Mouse (Mus musculus): ENCODE measurements at regions not wholly inside any gene's neighbourhood (a gene's known extent, or its start where the extent isn't known, plus 50 kb on each side); places are given as distances from the start of the nearest gene placed in this dataset.

DNA sequence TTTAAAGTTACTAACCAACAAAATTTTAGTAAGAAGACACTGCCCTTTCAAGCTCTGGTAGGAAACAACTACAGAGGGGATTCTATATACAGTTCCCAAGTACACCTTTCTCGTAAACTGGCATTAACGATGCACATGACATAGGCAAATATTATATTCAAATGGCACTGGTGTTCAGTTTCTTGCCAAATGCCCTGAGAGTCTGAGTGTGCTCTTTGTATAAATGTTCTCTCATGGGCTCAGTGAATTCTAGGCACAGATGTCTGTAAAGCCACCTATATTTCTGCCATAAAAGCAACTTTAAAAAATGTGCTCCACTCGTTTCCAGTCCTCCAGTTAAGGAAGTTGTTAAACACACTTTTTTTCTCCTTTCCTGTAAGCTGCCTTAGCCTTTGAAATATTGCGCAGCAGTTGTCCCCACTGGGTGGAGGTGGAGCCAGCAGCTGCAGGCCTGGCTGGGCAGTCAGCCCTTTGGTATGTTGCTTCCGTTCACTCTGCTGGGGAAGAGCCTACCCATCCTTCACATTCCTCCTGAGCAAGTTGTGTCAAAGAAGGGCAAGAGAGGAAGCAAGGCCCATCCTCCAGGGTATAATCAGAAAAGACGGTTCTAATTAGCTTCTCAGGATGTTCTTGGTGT lies 347.4 kb upstream of the Actbl2 start:
- H3K4me1 ChIP-seq (replicated peaks): peaks cover 10% of the 10 kb centered on the region; the same call in 1 of the 2 replicates
- ATAC-seq: peak; percentile 75
- no peaks in the 10 kb centered on the region for H3K36me3 ChIP-seq
- no peak overlapping the region for H3K4me3 ChIP-seq (replicated peaks)
- H3K9ac ChIP-seq: no peak overlapping the region
- no peaks in the 10 kb centered on the region for H3K9me3 ChIP-seq
- 34% methylated on average over 6 of the region's 6 CpGs for WGBS
- H3K4me2 ChIP-seq (replicated peaks): no peak overlapping the region
- H3K27me3 ChIP-seq (replicated peaks): no peaks in the 10 kb centered on the region
- H3K27ac ChIP-seq: no peak overlapping the region

DNA sequence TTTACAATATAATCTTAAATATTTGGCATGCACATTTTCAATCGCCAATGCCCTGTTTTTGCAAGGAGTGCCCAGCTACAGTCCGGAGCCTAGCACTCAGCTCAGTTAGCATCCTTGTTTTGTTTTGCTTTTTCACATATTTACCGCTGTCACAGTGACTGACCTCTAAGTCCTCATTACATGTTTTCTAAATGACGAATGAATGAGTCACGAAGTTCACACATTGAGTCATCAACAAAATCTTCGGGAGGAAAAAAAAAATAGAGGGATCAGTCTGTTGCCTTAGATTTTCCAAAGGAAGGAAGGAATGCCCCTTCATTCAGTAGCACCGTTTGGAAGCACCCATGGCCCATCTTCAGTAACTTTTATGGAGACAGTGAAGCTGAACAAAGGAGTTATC lies 342.9 kb upstream of the Actbl2 start:
- no peak overlapping the region for H3K4me3 ChIP-seq (replicated peaks)
- peaks cover 7% of the 10 kb centered on the region; the same call in 1 of the 2 replicates for H3K4me1 ChIP-seq (replicated peaks)
- no peaks in the 10 kb centered on the region for H3K36me3 ChIP-seq
- no peak overlapping the region for H3K27ac ChIP-seq
- ATAC-seq: no peak
- no peaks in the 10 kb centered on the region for H3K9me3 ChIP-seq
- H3K4me2 ChIP-seq (replicated peaks): no peak overlapping the region
- H3K9ac ChIP-seq: no peak overlapping the region
- H3K27me3 ChIP-seq (replicated peaks): no peaks in the 10 kb centered on the region
- 79% methylated on average over 7 of the region's 7 CpGs for WGBS

DNA sequence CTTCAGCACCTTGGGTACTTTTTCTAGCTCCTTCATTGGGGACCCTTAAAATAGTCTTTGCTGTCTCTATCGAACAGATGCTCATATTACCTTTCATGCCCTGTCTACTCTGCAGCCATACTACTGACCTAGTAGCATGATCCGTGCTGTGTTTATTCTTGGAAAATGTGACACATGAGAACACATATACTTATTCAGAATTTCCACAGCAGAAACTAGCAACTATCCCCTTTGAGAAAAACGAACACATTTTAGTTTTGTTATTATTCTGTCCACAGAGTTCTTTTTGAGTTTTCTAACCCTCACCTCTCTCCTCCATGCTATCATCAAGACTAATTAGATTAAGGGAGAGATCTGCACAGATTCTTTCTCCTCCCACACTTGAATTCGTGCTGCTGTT lies 341.6 kb upstream of the Actbl2 start:
- 82% methylated on average over 4 of the region's 4 CpGs for WGBS

DNA sequence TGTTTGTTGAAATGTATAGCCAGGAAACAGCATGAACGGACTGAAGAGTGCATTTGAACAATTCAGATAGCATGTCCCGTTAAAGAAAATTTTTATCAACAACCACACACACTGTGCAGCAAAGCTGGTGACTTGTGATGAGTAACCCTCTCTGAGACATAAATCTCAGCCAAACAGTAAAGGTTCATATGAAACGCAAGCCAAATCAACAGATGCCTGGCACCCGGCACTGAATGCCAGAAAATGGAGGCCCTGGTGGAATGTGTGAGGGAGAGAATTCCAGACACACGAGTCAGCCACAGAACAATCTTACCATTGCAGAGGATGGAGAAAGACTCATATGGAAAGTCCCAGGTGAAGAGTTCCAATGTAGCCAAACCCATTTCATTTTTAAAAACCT lies 341.1 kb upstream of the Actbl2 start:
- Histone ChIP-seq H3K4me1 (replicated peaks) (no peaks in the 10 kb centered on the region), H3K27me3 (replicated peaks) (no peaks in the 10 kb centered on the region), H3K4me2 (replicated peaks) (no peak overlapping the region), H3K4me3 (replicated peaks) (no peak overlapping the region), H3K27ac (no peak overlapping the region), H3K36me3 (no peaks in the 10 kb centered on the region), H3K9ac (no peak overlapping the region), H3K9me3 (no peaks in the 10 kb centered on the region)
- WGBS: 66% methylated on average over 5 of the region's 5 CpGs
- ATAC-seq: no peak

More for the DNA sequence above, 341.6 kb upstream of the Actbl2 start:
- no peak overlapping the region for H3K4me2 ChIP-seq (replicated peaks)
- no peaks in the 10 kb centered on the region for H3K9me3 ChIP-seq
- no peaks in the 10 kb centered on the region for H3K4me1 ChIP-seq (replicated peaks)
- H3K27me3 ChIP-seq (replicated peaks): no peaks in the 10 kb centered on the region
- no peak overlapping the region for H3K4me3 ChIP-seq (replicated peaks)
- H3K9ac ChIP-seq: no peak overlapping the region
- no peak for ATAC-seq
- no peak overlapping the region for H3K27ac ChIP-seq
- no peaks in the 10 kb centered on the region for H3K36me3 ChIP-seq

DNA sequence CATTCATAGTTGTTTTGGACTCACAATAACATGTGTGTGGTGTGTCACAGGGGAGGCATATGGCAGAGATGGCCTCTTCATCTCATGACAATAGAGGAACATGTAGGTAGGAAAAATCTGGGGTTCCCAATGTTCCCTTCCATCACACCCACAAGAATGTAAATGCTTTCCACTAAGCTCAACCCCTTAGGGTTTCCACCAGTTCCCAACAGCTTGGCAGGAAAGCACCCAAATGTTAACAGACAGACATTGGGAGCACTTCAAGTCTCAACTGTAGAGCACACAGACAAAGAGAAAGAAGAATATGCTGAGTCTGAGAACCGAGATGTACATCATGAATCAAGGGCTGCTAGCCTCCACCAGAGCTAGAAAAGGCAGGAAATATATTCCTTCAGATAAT lies 339.7 kb upstream of the Actbl2 start:
- Histone ChIP-seq H3K4me3 (replicated peaks) (no peak overlapping the region), H3K27me3 (replicated peaks) (no peaks in the 10 kb centered on the region), H3K4me1 (replicated peaks) (no peaks in the 10 kb centered on the region), H3K36me3 (no peaks in the 10 kb centered on the region), H3K9me3 (no peaks in the 10 kb centered on the region), H3K9ac (no peak overlapping the region), H3K27ac (no peak overlapping the region), H3K4me2 (replicated peaks) (no peak overlapping the region)
- no peak for ATAC-seq
- 81% methylated on average over 1 of the region's 1 CpGs for WGBS

DNA sequence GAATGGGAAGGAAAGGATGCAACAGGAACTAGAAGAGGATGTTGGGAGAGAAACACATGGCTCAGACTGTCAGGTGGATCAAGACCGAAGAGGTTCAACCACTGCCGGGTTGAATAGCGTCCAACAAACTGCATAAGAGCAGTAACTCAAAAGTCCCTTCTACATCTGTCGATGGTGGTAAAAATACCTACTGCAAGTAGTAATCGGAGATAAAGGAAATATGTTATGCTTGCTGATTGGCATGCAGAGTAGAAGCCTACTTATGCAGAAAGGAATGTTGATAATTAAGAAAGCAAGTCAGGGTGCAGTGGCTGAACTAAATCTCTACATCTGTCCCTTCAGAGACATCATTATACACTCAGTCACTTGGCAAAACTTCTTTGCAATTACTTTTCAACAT lies 330.9 kb upstream of the Actbl2 start:
- Histone ChIP-seq H3K27ac (no peak overlapping the region), H3K4me3 (replicated peaks) (no peak overlapping the region), H3K9ac (no peak overlapping the region), H3K36me3 (no peaks in the 10 kb centered on the region), H3K27me3 (replicated peaks) (no peaks in the 10 kb centered on the region), H3K9me3 (no peaks in the 10 kb centered on the region), H3K4me2 (replicated peaks) (no peak overlapping the region), H3K4me1 (replicated peaks) (no peaks in the 10 kb centered on the region)
- ATAC-seq: no peak
- 89% methylated on average over 5 of the region's 5 CpGs for WGBS

DNA sequence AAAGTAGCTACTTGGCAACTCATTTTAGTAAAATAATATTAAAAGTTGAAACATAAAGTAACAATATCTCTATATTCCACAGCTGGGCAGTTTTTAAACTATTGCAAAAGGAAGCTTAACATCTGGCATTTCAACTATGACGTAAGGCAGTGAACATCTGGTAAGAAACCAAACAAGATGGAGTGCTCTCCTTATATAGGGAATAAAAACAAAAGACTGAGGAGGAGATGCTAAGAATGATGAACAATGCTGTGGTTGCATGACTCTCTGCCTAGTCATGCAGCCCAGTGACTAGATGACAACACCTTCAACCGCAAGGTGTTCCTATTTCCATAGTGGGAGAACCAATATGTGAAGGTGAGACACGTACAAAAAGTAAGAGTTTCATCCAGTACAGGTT lies 329.9 kb upstream of the Actbl2 start:
- no peak overlapping the region for H3K9ac ChIP-seq
- no peak overlapping the region for H3K4me3 ChIP-seq (replicated peaks)
- no peak overlapping the region for H3K4me2 ChIP-seq (replicated peaks)
- no peak for ATAC-seq
- no peaks in the 10 kb centered on the region for H3K27me3 ChIP-seq (replicated peaks)
- H3K27ac ChIP-seq: no peak overlapping the region
- H3K4me1 ChIP-seq (replicated peaks): no peaks in the 10 kb centered on the region
- H3K9me3 ChIP-seq: no peaks in the 10 kb centered on the region
- 82% methylated on average over 3 of the region's 3 CpGs for WGBS
- no peaks in the 10 kb centered on the region for H3K36me3 ChIP-seq

DNA sequence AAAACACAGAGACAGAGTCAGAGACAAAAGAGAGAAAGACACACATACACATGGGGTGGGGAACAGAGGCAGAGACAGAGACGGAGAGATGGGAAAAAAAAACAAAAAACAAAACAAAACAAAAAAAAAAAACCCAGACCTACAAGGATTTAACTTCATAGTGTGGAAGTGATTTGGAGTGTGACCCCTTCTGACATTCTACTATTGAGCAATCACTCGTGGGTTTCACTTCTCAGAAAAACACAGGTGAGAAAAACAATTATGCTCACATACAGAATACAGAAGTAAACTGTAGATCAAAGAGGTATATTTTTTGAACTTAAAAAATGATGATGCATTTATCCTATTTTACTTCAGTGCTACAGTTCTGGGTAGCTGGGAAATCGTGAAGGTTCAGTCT lies 326.7 kb upstream of the Actbl2 start:
- Histone ChIP-seq H3K4me2 (replicated peaks) (no peak overlapping the region), H3K9ac (no peak overlapping the region), H3K27me3 (replicated peaks) (no peaks in the 10 kb centered on the region), H3K36me3 (no peaks in the 10 kb centered on the region), H3K27ac (no peak overlapping the region), H3K9me3 (no peaks in the 10 kb centered on the region), H3K4me1 (replicated peaks) (no peaks in the 10 kb centered on the region), H3K4me3 (replicated peaks) (no peak overlapping the region)
- ATAC-seq: no peak
- WGBS: 75% methylated on average over 3 of the region's 3 CpGs

DNA sequence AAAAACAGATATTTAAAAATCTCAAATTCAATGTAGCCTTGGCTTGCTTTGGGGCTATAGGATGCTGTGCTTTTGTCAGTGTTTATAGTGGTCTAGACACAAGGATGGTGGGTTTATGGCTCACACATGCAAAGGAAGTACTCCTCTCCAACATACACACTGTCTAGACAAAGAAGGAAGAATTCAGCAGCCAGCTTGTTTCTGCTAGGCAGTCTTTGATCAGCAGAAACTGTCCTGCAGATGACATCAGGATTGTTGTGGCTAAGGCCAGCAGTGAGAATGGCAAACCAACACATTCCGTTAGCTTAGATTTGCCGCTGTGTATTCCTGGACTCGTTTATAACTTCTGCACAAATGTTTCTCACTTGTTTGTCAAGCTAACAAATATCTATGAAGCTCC lies 325.9 kb upstream of the Actbl2 start:
- ATAC-seq: no peak
- Histone ChIP-seq H3K27ac (no peak overlapping the region), H3K4me1 (replicated peaks) (no peaks in the 10 kb centered on the region), H3K27me3 (replicated peaks) (no peaks in the 10 kb centered on the region), H3K4me3 (replicated peaks) (no peak overlapping the region), H3K4me2 (replicated peaks) (no peak overlapping the region), H3K36me3 (no peaks in the 10 kb centered on the region), H3K9ac (no peak overlapping the region), H3K9me3 (no peaks in the 10 kb centered on the region)
- 67% methylated on average over 3 of the region's 3 CpGs for WGBS

DNA sequence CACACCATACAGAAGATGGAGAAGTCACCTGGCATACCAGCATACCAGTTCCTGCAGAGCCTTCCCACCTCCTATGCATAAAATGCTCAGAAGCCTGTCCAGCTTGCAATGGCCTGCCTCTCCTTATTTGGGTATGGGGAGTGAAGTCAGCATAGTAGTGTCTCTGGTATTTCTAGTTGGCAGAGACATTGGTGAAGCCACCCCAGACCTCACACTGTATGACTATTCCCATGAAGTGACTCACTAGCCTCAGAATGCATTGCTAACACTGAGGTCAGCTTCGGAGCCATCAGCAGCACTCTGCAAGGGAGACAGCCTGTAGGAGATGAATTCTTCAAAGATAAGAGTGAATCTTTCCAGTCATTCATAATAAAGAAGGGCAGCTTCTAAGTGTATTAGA lies 325.2 kb upstream of the Actbl2 start:
- Histone ChIP-seq H3K4me3 (replicated peaks) (no peak overlapping the region), H3K36me3 (no peaks in the 10 kb centered on the region), H3K4me2 (replicated peaks) (no peak overlapping the region), H3K9ac (no peak overlapping the region), H3K9me3 (no peaks in the 10 kb centered on the region), H3K27ac (no peak overlapping the region), H3K27me3 (replicated peaks) (no peaks in the 10 kb centered on the region), H3K4me1 (replicated peaks) (no peaks in the 10 kb centered on the region)
- 76% methylated on average over 1 of the region's 1 CpGs for WGBS
- ATAC-seq: no peak

DNA sequence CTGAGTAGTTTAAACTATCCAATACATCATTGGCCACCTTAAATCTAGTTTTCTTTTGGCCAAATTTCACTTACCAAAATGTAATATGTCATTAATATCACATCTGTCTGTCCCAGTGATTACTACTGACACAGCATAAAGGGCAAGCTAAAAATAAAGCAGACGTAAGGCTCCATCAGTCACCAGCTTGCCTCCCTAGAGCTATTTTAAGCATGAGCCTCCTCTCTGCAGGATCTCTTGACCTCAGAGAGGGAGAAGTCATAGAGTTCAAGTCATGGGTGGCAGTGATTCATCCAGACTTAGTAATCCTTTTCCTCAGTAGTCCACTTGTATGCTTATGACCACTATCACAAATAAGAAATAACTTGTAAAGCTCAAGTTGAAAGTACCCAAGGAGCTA lies 313.2 kb upstream of the Actbl2 start:
- H3K9me3 ChIP-seq: no peaks in the 10 kb centered on the region
- H3K27me3 ChIP-seq (replicated peaks): no peaks in the 10 kb centered on the region
- 84% methylated on average over 1 of the region's 1 CpGs for WGBS
- no peak overlapping the region for H3K9ac ChIP-seq
- no peak for ATAC-seq
- H3K4me2 ChIP-seq (replicated peaks): no peak overlapping the region
- H3K4me3 ChIP-seq (replicated peaks): no peak overlapping the region
- H3K36me3 ChIP-seq: no peaks in the 10 kb centered on the region
- H3K27ac ChIP-seq: no peak overlapping the region
- H3K4me1 ChIP-seq (replicated peaks): no peaks in the 10 kb centered on the region

DNA sequence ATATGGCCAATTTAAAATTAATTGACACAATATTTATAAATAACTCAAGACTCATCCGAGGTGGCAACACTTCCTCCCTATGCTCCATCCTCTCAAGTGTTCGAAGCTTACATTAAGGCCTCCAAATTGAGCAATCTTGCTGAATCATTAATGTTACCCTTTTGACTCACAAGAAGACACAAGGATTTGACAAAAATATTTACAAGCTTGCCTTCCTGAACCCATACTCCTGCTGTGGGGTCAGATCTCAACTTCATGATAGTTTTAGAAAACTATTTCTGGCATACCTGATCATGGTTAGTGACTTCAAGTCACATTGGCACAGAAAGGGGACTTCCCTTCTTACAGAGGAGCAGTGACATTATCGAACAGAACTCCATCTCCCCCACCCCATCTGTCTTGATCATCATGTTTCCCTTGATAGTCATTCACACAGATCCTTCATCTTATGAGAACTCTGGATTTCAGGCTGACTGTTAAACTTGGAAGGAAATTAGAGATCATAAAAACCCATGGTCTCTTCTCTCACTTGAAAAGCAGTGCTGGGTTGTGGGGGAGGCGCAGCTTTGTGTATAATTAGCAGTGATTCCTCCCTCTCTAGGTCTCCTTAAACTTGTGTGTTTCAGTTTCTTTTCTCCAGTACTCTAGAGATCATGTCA lies 311.7 kb upstream of the Actbl2 start:
- Histone ChIP-seq H3K4me1 (replicated peaks) (no peaks in the 10 kb centered on the region), H3K9me3 (no peaks in the 10 kb centered on the region), H3K9ac (no peak overlapping the region), H3K27ac (no peak overlapping the region), H3K4me2 (replicated peaks) (no peak overlapping the region), H3K4me3 (replicated peaks) (no peak overlapping the region), H3K27me3 (replicated peaks) (no peaks in the 10 kb centered on the region), H3K36me3 (no peaks in the 10 kb centered on the region)
- no peak for ATAC-seq
- WGBS: 73% methylated on average over 4 of the region's 4 CpGs

DNA sequence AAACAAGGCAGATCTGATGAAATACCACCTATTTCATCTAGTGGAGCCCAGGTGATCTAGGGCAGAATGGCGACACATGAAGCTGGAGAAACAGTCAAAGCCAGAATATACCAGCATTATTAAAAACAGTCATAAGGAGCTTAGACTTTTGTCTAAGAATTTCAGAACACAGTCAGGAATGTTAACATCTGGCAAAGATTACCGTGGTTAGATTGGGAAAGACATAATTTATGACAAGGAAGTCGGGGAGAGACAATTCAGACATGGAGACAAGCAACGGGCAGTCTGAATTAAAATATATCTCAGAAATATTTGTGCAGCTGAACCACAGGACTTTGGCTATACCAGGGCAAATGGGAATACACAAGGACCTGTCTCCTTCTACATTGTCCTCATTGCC lies 310.8 kb upstream of the Actbl2 start:
- H3K36me3 ChIP-seq: no peaks in the 10 kb centered on the region
- H3K27me3 ChIP-seq (replicated peaks): no peaks in the 10 kb centered on the region
- H3K4me3 ChIP-seq (replicated peaks): no peak overlapping the region
- H3K27ac ChIP-seq: no peak overlapping the region
- no peak overlapping the region for H3K9ac ChIP-seq
- no peaks in the 10 kb centered on the region for H3K9me3 ChIP-seq
- no peak overlapping the region for H3K4me2 ChIP-seq (replicated peaks)
- ATAC-seq: no peak
- 43% methylated on average over 4 of the region's 4 CpGs for WGBS
- H3K4me1 ChIP-seq (replicated peaks): no peaks in the 10 kb centered on the region

Data from intestine, embryonic 15.5 days (tissue).